Mouse (Mus musculus): ENCODE measurements around the gene Gm3250.
"Not testable (repeated sequence)": the region's sequence is repeated elsewhere in the genome, so short reads cannot be mapped to it uniquely, and the experiment has no call there.

Gm3250 gene

GRCm38 (mm10) chr10:77782442-77782841 lies at the start of gene Gm3250:
Gm3250 (minus strand) TSS chr10:77782542.
- not testable (repeated sequence) for DNase-seq (ENCODE audit: low spot score in 2 of 2)

GRCm38 (mm10) chr10:77826951-77827350 lies 44.6 kb upstream of the Gm3250 start, which contains the start of gene Krtap10-4:
Krtap10-4 (minus strand) TSS chr10:77827095.
- no peak for DNase-seq (ENCODE audit: low spot score in 2 of 2)

- no peak for DNase-seq (ENCODE audit: low spot score in 2 of 2)
Observed at GRCm38 (mm10) chr10:77819203-77819602, 36.9 kb upstream of the Gm3250 start.

GRCm38 (mm10) chr10:77818523-77818922 lies 36.2 kb upstream of the Gm3250 start:
- no peak for DNase-seq (ENCODE audit: low spot score in 2 of 2)

GRCm38 (mm10) chr10:77815514-77815913 lies 33.2 kb upstream of the Gm3250 start:
- peak in 1 of 2 experiments; percentile 4 for DNase-seq (ENCODE audit: low spot score in 2 of 2)

GRCm38 (mm10) chr10:77814382-77814781 lies 32.0 kb upstream of the Gm3250 start, which contains the start of gene Gm2696:
Gm2696 (plus strand) TSS chr10:77814682.
- no peak for DNase-seq (ENCODE audit: low spot score in 2 of 2)

- no peak for DNase-seq (ENCODE audit: low spot score in 2 of 2)
Observed at GRCm38 (mm10) chr10:77811743-77812142, 29.4 kb upstream of the Gm3250 start, which contains the start of gene Gm9507. Gm9507 (minus strand) TSS chr10:77811843.

- no peak for DNase-seq (ENCODE audit: low spot score in 2 of 2)
Observed at GRCm38 (mm10) chr10:77804095-77804494, 21.8 kb upstream of the Gm3250 start.

GRCm38 (mm10) chr10:77798921-77799508 lies 16.7 kb upstream of the Gm3250 start, which contains the start of gene Gm19668:
Gm19668 (minus strand) TSS chr10:77799133.
- no peak for DNase-seq (ENCODE audit: low spot score in 2 of 2)

- not testable (repeated sequence) for DNase-seq (ENCODE audit: low spot score in 2 of 2)
Observed at GRCm38 (mm10) chr10:77798164-77798920, 16.0 kb upstream of the Gm3250 start.

- no peak for DNase-seq (ENCODE audit: low spot score in 2 of 2)
Observed at GRCm38 (mm10) chr10:77797677-77798076, 15.3 kb upstream of the Gm3250 start.

GRCm38 (mm10) chr10:77794976-77795375 lies 12.6 kb upstream of the Gm3250 start, which contains the start of gene Gm9639:
Gm9639 (minus strand) TSS chr10:77795076.
- no peak for DNase-seq (ENCODE audit: low spot score in 2 of 2)

GRCm38 (mm10) chr10:77788621-77789020 lies 6.3 kb upstream of the Gm3250 start:
- no peak for DNase-seq (ENCODE audit: low spot score in 2 of 2)

- not testable (repeated sequence) for DNase-seq (ENCODE audit: low spot score in 2 of 2)
Observed at GRCm38 (mm10) chr10:77787876-77788275, 5.5 kb upstream of the Gm3250 start, which contains the start of gene Gm7137. Gm7137 (minus strand) TSS chr10:77788200.

- DNase-seq (ENCODE audit: low spot score in 2 of 2), result not testable (repeated sequence)
Observed at GRCm38 (mm10) chr10:77783396-77783795, 1.1 kb upstream of the Gm3250 start.

GRCm38 (mm10) chr10:77776844-77777243 lies 5.5 kb downstream of the Gm3250 start, which contains the start of gene Gm7138:
Gm7138 (minus strand) TSS chr10:77776944.
- not testable (repeated sequence) for DNase-seq (ENCODE audit: low spot score in 2 of 2)

GRCm38 (mm10) chr10:77772142-77772541 lies 10.2 kb downstream of the Gm3250 start:
- DNase-seq (ENCODE audit: low spot score in 2 of 2), result not testable (repeated sequence)

GRCm38 (mm10) chr10:77771225-77771624 lies 11.1 kb downstream of the Gm3250 start, which contains the start of gene Gm3238:
Gm3238 (minus strand) TSS chr10:77771325.
- DNase-seq (ENCODE audit: low spot score in 2 of 2), result not testable (repeated sequence)

- DNase-seq (ENCODE audit: low spot score in 2 of 2), result no peak
Observed at GRCm38 (mm10) chr10:77769727-77770126, 12.6 kb downstream of the Gm3250 start.

GRCm38 (mm10) chr10:77759582-77759981 lies 22.8 kb downstream of the Gm3250 start, which contains the start of gene Gm3233:
Gm3233 (minus strand) TSS chr10:77759682.
- not testable (repeated sequence) for DNase-seq (ENCODE audit: low spot score in 2 of 2)

- DNase-seq (ENCODE audit: low spot score in 2 of 2), result no peak
Observed at GRCm38 (mm10) chr10:77753448-77753847, 28.9 kb downstream of the Gm3250 start.

GRCm38 (mm10) chr10:77752312-77752711 lies 30.0 kb downstream of the Gm3250 start:
- not testable (repeated sequence) for DNase-seq (ENCODE audit: low spot score in 2 of 2)

Data from spleen, postnatal 36 days (tissue).